Mouse (Mus musculus) layer of hippocampus, adult 18-20 months (tissue): Measurements from ENCODE around the gene Arhgap19. TPM values are rescaled to one million over a fixed set of nuclear protein-coding genes. Genes with fewer than 3 reads are reported as not detected.
A peak's percentile ranks its signal among the peaks of the same experiment; 100 is the strongest.

Experiments
- DNase-seq, 2 experiments: peaks; one replicate each; pipeline ENCODE4 v3.0.0; 2022; ENCODE audit warnings: low spot score in 2 of 2
- total RNA-seq, 2 experiments: library from RNA; stranded (reverse); gene quantifications; 2 replicates each; pipeline ENCODE4 v1.2.3; 2021

Arhgap19 gene
- total RNA-seq, 2 experiments from 2014 or later: 2.6 to 2.9 TPM

- DNase-seq: peak in 1 of 2 experiments; percentile 9
These were observed 683 bp downstream of the Arhgap19 start for GRCm38 (mm10) chr19:41800986-41801741.

GRCm38 (mm10) chr19:41800451-41800850 lies 1.4 kb downstream of the Arhgap19 start:
- no peak for DNase-seq

- no peak for DNase-seq
These were observed 4.3 kb downstream of the Arhgap19 start for GRCm38 (mm10) chr19:41797536-41797935.

- no peak for DNase-seq
These were observed 5.0 kb downstream of the Arhgap19 start for GRCm38 (mm10) chr19:41796789-41797327.

- no peak for DNase-seq
These were observed 5.6 kb downstream of the Arhgap19 start for GRCm38 (mm10) chr19:41796148-41796760.

GRCm38 (mm10) chr19:41794901-41795300 lies 6.9 kb downstream of the Arhgap19 start:
- no peak for DNase-seq

- DNase-seq: no peak
These were observed 7.8 kb downstream of the Arhgap19 start for GRCm38 (mm10) chr19:41794017-41794416.

GRCm38 (mm10) chr19:41792934-41793486 lies 8.8 kb downstream of the Arhgap19 start:
- DNase-seq: no peak

- no peak for DNase-seq
These were observed 10.5 kb downstream of the Arhgap19 start for GRCm38 (mm10) chr19:41791384-41791783.

- no peak for DNase-seq
These were observed 12.5 kb downstream of the Arhgap19 start for GRCm38 (mm10) chr19:41789110-41789961.

- DNase-seq: no peak
These were observed 15.0 kb downstream of the Arhgap19 start for GRCm38 (mm10) chr19:41786896-41787295.

- no peak for DNase-seq
These were observed 24.3 kb downstream of the Arhgap19 start for GRCm38 (mm10) chr19:41777514-41777913.

- no peak for DNase-seq
These were observed 33.1 kb downstream of the Arhgap19 start for GRCm38 (mm10) chr19:41768711-41769110.

GRCm38 (mm10) chr19:41766628-41767027 lies 35.2 kb downstream of the Arhgap19 start:
- DNase-seq: no peak

GRCm38 (mm10) chr19:41763870-41764660 lies 37.8 kb downstream of the Arhgap19 start:
- peak; percentile 76 to 97 for DNase-seq

- DNase-seq: no peak
These were observed 40.3 kb downstream of the Arhgap19 start for GRCm38 (mm10) chr19:41761529-41761928.

GRCm38 (mm10) chr19:41759765-41760164 lies 42.1 kb downstream of the Arhgap19 start:
- no peak for DNase-seq

- DNase-seq: no peak
These were observed 42.6 kb downstream of the Arhgap19 start for GRCm38 (mm10) chr19:41759270-41759669.

- no peak for DNase-seq
These were observed 47.1 kb downstream of the Arhgap19 start for GRCm38 (mm10) chr19:41754760-41755159.

GRCm38 (mm10) chr19:41751906-41752305 lies 49.9 kb downstream of the Arhgap19 start:
- no peak for DNase-seq
